Mouse (Mus musculus) hindbrain, embryonic 11.5 days (tissue): ENCODE results near the gene Ina. TPM values are rescaled to one million over a fixed set of nuclear protein-coding genes. Genes with fewer than 3 reads are reported as not detected.
A peak's percentile ranks its signal among the peaks of the same experiment; 100 is the strongest.

Experiments used
- ATAC-seq: fragments of 200-750 bp; cut with Nextera tagmentation; 2 replicates; pipeline ENCODE4 v1.8.0; 2017; ENCODE audit warnings: mild to moderate bottlenecking, moderate TSS enrichment, moderate library complexity; ENCODE audit not compliant: low FRiP score
- DNase-seq: peaks from one replicate; pipeline ENCODE4 v3.0.0-alpha.2; 2015; ENCODE audit warnings: low spot score
- H3K27ac ChIP-seq: fragments of 300-500 bp; sonication (generic); 2 replicates; pipeline ENCODE4 v1.5.1; 2014; ENCODE audit warnings: mild to moderate bottlenecking, low read depth, low read length
- H3K27me3 ChIP-seq: fragments of 300-500 bp; sonication (generic); 2 replicates; pipeline ENCODE4 v1.6.1; 2014; ENCODE audit warnings: mild to moderate bottlenecking, low read length, moderate library complexity, mixed read lengths; ENCODE audit not compliant: control insufficient read depth, insufficient read depth
- H3K36me3 ChIP-seq: fragments of 300-500 bp; sonication (generic); 2 replicates; pipeline ENCODE4 v1.6.1; 2014; ENCODE audit warnings: mild to moderate bottlenecking, low read length, moderate library complexity, mixed read lengths; ENCODE audit not compliant: control insufficient read depth, insufficient read depth
- H3K4me1 ChIP-seq: fragments of 300-500 bp; sonication (generic); replicated peaks from 2 replicates; pipeline ENCODE4 v1.6.1; 2014; ENCODE audit warnings: low read length, mixed read lengths; ENCODE audit not compliant: control insufficient read depth, insufficient read depth
- H3K4me2 ChIP-seq: fragments of 300-500 bp; sonication (generic); replicated peaks from 2 replicates; pipeline ENCODE4 v1.6.1; 2014; ENCODE audit warnings: mild to moderate bottlenecking, low read depth, low read length
- H3K4me3 ChIP-seq: fragments of 300-500 bp; sonication (generic); 2 replicates; pipeline ENCODE4 v1.5.1; 2014; ENCODE audit warnings: low read depth, low read length
- H3K9ac ChIP-seq: fragments of 300-500 bp; sonication (generic); 2 replicates; pipeline ENCODE4 v1.6.1; 2014; ENCODE audit warnings: low read depth, low read length
- H3K9me3 ChIP-seq: fragments of 300-500 bp; sonication (generic); 2 replicates; pipeline ENCODE4 v1.6.1; 2016; ENCODE audit warnings: low read length; ENCODE audit not compliant: control insufficient read depth
- WGBS: fragments of 180-500 bp; shearing (Covaris S2); extraction: QIAGEN DNeasy Blood & Tissue Kit; methylation state at CpG from one replicate; pipeline ENCODE4 v1.1.7; 2014; 5-methylcytosine and 5-hydroxymethylcytosine counted together
- polyA plus RNA-seq: library from polyadenylated mRNA; unstranded; fragments of >200 nt; fragmentation: Nextera tagmentation; extraction: Ambion mirVana; gene quantifications from 2 replicates; pipeline ENCODE4 v1.2.1, GENCODE M21; 2014

Ina gene
- polyA plus RNA-seq, 1 experiment from 2014 or later = 266 TPM

DNA sequence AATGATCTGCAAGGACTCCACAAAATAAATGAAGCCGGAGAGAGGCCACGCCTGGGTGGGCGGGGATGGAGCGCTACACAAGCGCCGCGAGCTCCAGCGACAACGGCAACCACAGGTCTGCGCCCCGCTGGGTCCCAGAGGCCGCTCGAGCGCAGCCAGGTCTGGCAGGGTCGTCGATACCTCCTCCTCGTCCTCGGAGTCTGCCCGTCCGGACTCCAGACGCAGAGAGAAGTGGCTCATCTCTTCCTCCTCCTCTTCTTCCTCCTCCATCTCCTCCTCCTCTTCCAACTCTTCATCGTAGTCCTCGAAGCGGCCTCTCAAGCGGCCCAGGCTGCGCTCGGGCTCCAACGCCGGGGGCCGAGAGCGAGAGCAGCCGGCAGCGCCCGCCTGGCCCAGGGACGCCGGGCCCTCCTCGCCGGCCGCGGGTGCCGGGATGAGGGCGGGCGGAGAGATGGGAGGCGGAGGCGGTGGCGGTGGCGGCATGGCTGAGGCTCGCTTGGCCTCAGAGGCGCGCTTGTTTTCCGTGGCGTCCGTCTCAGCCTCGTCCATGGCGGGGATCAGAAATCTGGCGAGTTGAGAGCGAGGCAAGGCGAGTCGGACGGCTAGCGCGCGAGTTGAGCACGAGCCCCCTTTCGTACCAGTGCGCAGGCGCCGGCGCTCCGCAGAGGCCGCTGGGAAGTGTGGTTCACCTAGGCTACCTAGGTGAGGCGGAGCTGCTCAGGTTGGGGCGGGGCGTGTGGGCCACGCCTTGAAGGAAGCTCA lies 36.0 kb downstream of the Ina start, which contains the start of gene Pcgf6:
Pcgf6 (minus strand) TSS at position 636 of the 762 bp plus-strand sequence.
- Histone ChIP-seq H3K36me3 (no peaks in the 10 kb centered on the region), H3K9ac (peak within 1 kb of the TSS; percentile 74), H3K27me3 (no peaks in the 10 kb centered on the region), H3K9me3 (no peaks in the 10 kb centered on the region), H3K4me3 (peak within 1 kb of the TSS; percentile 75), H3K4me1 (no peaks in the 10 kb centered on the region), H3K27ac (peak within 1 kb of the TSS; percentile 88), H3K4me2 (peak within 1 kb of the TSS; percentile 71)
- DNase-seq (peak; percentile 89), ATAC-seq (peak; percentile 89)
- WGBS = under 1% methylated on average over 75 of the region's 75 CpGs

DNA sequence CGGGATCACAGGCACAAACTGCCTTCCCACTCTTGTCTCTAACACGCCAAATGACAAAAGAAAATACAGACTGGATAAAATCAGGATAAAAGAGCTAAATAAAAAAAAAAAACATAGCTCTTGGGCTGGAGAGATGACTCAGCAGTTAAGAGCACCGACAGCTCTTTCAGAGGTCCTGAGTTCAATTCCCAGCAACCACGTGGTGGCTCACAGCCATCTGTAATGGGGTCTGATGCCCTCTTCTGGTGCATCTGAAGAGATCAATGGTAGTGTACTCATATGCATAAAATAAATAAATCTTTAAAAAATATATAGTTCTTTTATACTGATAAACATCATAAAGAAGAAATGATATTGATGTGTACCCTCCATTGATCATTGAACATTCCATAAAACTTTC lies 38.4 kb downstream of the Ina start:
- WGBS = 81% methylated on average over 4 of the region's 4 CpGs
- Histone ChIP-seq H3K4me3 (no peak overlapping the region), H3K4me1 (no peaks in the 10 kb centered on the region), H3K4me2 (no peak overlapping the region), H3K27ac (no peak overlapping the region), H3K27me3 (no peaks in the 10 kb centered on the region), H3K36me3 (no peaks in the 10 kb centered on the region), H3K9ac (no peak overlapping the region), H3K9me3 (no peaks in the 10 kb centered on the region)
- DNase-seq (no peak), ATAC-seq (no peak)

DNA sequence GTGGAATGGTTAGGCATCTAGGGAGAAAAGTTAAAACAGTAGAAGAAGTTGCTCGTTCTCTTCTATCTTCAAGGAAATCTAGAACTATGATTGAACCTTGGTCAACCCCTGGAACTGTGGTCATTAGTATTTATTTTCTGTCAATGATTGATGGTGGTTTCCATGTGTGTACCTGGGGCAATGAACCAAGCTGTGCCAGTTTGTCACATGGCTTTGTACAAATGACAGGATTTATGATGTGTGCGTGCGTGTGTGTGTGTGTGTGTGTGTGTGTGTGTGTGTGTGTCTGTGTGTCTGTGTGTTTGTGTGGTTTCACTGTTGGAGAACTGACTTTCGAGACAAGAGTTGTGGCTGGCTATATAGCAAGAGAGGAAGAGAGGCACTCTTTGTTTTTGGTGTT lies 39.0 kb downstream of the Ina start:
- H3K27me3 ChIP-seq = no peaks in the 10 kb centered on the region
- H3K9ac ChIP-seq = no peak overlapping the region
- ATAC-seq (no peak), DNase-seq (no peak)
- H3K27ac ChIP-seq = no peak overlapping the region
- no peak overlapping the region for H3K4me2 ChIP-seq
- H3K4me1 ChIP-seq = no peaks in the 10 kb centered on the region
- no peak overlapping the region for H3K4me3 ChIP-seq
- H3K36me3 ChIP-seq = no peaks in the 10 kb centered on the region
- no peaks in the 10 kb centered on the region for H3K9me3 ChIP-seq
- 87% methylated on average over 4 of the region's 4 CpGs for WGBS

DNA sequence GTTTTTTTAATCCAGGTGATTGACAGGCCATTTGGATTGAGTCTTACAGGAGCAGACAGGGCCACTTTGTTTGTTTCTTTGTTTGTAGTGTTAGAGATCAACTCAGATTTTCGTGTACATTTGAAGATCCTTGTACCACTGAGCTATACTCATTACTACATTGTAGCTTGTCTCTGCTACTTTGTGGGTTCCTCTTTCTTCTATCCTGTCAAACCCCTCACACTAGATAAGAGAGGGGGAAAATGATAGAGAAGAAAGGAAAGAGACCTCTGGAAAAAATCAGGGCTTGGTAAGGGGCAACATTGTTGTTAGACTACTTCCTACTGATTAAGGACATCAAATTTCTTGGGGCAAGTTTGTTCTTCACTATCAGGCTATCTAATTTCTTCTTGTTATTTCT lies 43.2 kb downstream of the Ina start:
- ATAC-seq (no peak), DNase-seq (no peak)
- H3K27ac ChIP-seq = no peak overlapping the region
- WGBS = 72% methylated on average over 1 of the region's 1 CpGs
- no peak overlapping the region for H3K4me3 ChIP-seq
- no peak overlapping the region for H3K4me2 ChIP-seq
- H3K36me3 ChIP-seq = no peaks in the 10 kb centered on the region
- no peak overlapping the region for H3K9ac ChIP-seq
- H3K4me1 ChIP-seq = no peaks in the 10 kb centered on the region
- H3K9me3 ChIP-seq = no peaks in the 10 kb centered on the region
- H3K27me3 ChIP-seq = no peaks in the 10 kb centered on the region

DNA sequence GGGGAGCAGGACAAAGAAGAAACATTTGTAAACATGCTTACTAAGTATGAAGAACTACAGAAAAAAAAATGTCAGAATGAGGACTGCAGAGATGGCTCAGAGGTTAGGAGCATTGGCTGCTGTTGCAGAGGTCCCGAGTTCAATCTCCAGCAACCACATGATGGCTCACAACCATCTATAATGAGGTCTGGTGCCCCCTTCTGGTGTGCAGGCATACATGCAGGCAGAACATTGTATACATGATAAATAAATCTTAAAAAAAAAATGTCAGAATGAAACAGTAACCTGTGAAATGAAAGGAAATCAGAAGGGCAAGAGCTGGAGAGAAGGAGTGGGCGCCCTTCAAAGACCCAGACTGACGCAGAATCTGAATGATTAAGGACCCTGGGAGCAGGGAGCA lies 51.4 kb downstream of the Ina start:
- Histone ChIP-seq H3K4me1 (no peaks in the 10 kb centered on the region; the same call in 1 of the 2 replicates), H3K27me3 (no peaks in the 10 kb centered on the region), H3K4me3 (no peak overlapping the region), H3K27ac (no peak overlapping the region), H3K36me3 (no peaks in the 10 kb centered on the region), H3K4me2 (no peak overlapping the region), H3K9ac (no peak overlapping the region), H3K9me3 (no peaks in the 10 kb centered on the region)
- no peak for DNase-seq
- ATAC-seq = no peak
- 95% methylated on average over 3 of the region's 3 CpGs for WGBS

DNA sequence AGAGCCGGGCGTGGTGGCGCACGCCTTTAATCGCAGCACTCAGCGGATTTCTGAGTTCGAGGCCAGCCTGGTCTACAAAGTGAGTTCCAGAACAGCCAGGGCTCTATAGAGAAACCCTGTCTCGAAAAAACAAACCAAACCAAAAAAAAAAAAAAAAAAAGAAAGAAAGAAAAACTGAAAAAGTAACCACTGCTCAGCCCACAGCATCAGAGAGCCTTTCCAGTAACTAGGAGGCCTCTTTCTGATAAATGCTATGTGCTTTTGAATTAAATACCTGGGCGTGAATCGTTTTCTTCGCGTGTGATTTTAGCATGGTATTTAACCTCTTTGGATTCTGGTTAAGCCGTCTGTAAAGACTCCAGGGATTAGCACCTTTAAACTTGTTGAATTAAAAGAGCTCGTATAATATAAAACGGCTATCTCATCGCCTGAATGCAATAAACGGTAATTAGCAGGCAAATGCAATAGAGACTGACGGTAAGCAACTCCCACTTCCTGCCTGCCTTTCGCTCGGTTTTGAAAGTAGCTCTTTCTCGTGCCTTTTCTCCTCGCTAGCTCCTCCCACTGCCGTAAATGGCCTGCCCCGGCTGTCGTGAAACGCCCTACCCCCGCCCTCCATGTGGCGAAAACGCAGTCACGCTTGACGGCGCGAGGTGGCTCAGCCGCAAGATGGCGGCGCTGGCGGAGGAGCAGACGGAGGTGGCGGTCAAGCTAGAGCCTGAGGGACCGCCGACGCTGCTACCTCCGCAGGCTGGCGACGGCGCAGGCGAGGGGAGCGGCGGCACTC lies 52.8 kb downstream of the Ina start, which contains the start of gene Taf5:
Taf5 (plus strand) TSS at position 651 of the 787 bp plus-strand sequence.
- peak within 1 kb of the TSS; percentile 64 for H3K4me2 ChIP-seq
- 10% methylated on average over 49 of the region's 49 CpGs for WGBS

DNA sequence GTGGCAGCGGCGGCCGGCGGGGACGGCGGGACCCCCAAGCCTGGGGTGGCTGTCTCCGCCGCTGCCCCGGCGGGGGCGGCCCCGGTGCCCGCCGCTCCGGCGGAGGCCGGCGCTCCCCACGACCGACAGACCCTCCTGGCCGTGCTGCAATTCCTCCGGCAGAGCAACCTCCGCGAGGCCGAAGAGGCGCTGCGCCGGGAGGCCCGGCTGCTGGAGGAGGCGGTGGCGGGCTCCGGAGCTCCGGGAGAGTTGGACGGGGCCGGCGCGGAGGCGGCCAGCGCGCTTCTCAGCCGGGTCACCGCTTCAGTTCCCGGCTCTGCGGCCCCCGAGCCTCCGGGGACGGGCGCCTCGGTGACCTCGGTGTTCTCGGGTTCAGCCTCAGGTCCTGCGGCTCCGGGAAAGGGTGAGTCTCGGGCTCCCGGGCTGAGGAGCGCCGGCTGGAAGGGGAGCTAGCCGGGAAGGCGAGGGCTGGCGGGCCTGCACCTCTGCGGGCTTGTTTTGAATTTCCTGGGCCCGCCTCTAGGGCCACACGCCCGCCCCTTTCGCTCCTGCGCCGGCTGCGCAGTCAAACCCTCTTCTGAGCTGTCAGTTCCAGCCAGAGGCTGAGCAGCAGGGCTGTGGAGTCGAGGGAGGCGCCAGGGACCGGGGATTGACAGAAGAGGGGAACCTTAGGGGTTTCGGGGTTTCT lies 53.6 kb downstream of the Ina start:
- H3K4me1 ChIP-seq = no peaks in the 10 kb centered on the region; the same call in 1 of the 2 replicates
- H3K4me3 ChIP-seq = peak overlapping the region; percentile 79
- DNase-seq = peak; percentile 86
- H3K9me3 ChIP-seq = no peaks in the 10 kb centered on the region
- no peaks in the 10 kb centered on the region for H3K27me3 ChIP-seq
- H3K4me2 ChIP-seq = peak overlapping the region; percentile 64
- H3K36me3 ChIP-seq = peaks cover 4% of the 10 kb centered on the region; the same call in 1 of the 2 replicates
- under 1% methylated on average over 36 of the region's 72 CpGs for WGBS
- H3K9ac ChIP-seq = peak overlapping the region; percentile 86
- H3K27ac ChIP-seq = peak overlapping the region; percentile 76
- peak; percentile 92 for ATAC-seq

More for the DNA sequence above, 52.8 kb downstream of the Ina start, which contains the start of gene Taf5:
- peak; percentile 84 for ATAC-seq
- Histone ChIP-seq H3K9me3 (no peaks in the 10 kb centered on the region), H3K4me3 (peak within 1 kb of the TSS; percentile 79), H3K27ac (peak within 1 kb of the TSS; percentile 76), H3K27me3 (no peaks in the 10 kb centered on the region), H3K4me1 (no peaks in the 10 kb centered on the region; the same call in 1 of the 2 replicates), H3K36me3 (peaks cover 4% of the 10 kb centered on the region; the same call in 1 of the 2 replicates), H3K9ac (peak within 1 kb of the TSS; percentile 86)
- peak; percentile 98 for DNase-seq
